Mouse (Mus musculus) left cerebral cortex, postnatal 10 days (tissue): Measurements from ENCODE around the gene Flnc. TPM values are rescaled to one million over a fixed set of nuclear protein-coding genes. Genes with fewer than 3 reads are reported as not detected.

Experiments used
- DNase-seq, 2 experiments: peaks; one replicate each; pipeline ENCODE4 v3.0.0; 2021 to 2022; ENCODE audit warnings: low spot score in 2 of 2, mixed read lengths in 1 of 2; ENCODE audit errors: extremely low spot score in 1 of 2
- intact Hi-C: fragments of 180-260 bp; cut with DNase I; formaldehyde crosslinking; loops from one replicate; pipeline ENCODE4 v1.15.1; 2025
- total RNA-seq, 2 experiments: library from RNA; stranded (reverse); gene quantifications; 2 replicates each; pipeline ENCODE4 v1.2.3; 2021

The Flnc gene
- total RNA-seq, 2 experiments from 2014 or later, result 1.8 to 2.0 TPM

DNA sequence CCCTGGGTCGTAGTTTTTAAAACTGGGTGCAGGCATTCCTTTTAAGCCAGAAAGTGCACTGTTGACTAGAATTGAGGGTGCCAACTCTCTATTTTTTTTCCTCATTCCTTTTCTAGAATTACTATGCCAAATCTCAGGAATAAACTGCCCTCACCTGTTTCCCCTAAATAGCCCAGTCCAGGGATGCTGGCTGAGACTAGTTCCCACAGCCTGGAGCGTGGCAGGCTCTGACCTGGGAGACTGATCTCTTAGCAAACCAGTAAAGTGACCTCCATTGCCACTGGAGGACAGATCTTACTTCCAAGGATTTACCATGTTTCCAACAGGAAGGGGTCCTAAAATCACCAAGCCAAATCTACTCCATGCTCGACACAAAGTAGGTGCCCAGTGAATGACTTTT lies 35.8 kb downstream of the Flnc start:
- no peak for DNase-seq
- intact Hi-C loops, result no loop called here

DNA sequence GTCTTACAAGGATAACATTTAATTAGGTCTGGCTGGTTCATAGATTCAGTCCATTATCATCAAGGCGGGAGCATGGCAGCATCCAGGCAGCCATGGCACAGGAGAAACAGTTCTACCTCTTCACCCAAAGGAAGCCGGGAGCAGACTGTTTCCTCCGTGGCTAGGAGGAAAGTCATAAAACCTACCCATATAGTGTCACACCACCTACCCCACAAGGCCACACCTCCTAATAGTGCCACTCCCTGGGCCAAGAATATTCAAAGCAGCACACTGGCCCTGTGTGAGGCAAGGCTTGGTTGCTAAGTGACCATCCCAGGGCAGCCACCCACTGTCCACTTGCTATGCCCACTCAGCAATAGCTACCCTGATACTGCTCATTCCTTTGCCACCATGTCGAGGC lies 38.1 kb downstream of the Flnc start, which contains the start of gene Atp6v1fnb:
Atp6v1fnb (plus strand) TSS at position 301 of the 400 bp plus-strand sequence.
- no peak for DNase-seq
- intact Hi-C loops, result no loop called here

DNA sequence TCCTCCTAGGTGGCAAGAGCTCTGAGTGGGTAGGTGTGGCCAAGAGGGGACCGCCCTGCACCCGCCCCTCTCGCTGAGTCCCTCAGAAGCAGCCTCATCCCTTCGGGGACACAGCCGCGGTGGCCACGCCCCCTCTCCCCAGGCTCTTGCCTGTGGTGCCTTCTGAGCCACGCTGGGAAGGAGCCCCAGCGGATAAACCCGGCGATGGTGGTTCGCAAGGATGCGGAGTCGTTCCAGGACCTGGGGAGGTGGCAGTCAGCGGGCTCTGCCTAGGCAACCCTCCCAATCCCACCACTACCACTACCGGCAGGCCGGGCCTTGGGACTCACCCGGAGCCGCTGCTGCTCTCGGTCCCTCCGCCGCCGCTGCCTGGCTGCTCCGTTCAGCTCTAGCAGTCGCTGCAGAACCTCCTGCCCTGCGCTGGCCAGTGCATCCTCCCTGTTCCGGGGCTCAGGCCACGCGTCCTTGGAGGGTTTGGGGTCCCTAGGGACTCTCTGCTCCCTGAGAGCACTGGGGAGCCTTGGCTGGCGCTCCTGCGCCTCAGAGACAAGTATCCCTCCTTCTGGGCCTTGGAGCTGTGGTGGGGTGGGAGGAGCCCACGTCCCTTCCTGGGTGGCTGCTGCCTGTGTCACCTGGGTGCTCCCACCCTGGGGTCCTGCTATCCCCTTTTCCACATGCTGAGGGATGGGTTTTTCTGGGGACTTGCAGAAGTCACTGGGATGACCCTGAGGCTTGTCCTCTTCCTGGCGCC lies 41.1 kb downstream of the Flnc start:
- intact Hi-C loops, result no loop called here
- peak; percentile 46 to 90 for DNase-seq

DNA sequence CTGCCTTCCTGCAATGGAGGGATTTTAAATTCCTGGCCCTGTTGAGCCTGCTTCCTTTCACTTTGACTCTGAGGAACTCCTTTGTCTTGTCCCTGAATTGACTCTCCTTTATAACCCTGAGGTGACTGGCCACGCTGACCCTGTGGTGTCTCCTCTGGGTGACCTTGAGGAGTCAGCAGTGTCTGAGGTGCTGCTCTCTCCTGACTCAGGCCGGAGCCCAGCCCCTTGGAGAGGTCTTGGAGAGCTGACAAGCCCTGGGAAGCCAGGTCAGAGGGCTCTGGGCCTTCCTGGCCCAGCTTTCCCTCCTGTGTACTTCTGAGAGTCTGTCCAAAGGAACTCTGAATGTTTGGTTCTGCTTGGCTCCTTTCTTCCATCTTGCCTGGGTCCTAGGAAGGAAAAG lies 41.7 kb downstream of the Flnc start:
- no peak for DNase-seq
- intact Hi-C loops, result no loop called here

DNA sequence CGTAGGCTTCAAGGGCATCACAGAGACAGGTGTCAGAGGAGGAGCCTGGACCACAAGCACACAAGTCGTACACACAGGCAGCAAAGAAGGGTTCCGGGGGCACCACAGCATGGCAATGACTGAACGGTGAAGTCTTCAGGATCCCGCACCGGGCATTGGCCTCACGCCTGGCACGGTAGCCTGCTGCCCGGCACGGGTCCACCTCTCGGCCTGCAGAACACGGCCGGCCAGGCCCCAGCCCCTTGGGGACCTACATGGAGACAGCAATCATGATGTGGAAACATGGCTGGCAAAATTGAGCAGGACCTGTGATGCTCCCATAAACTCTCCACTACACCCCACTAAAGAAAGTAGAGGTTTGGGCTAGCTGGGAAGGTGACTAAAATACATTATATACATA lies 49.6 kb downstream of the Flnc start:
- intact Hi-C loops, result no loop called here
- no peak for DNase-seq

DNA sequence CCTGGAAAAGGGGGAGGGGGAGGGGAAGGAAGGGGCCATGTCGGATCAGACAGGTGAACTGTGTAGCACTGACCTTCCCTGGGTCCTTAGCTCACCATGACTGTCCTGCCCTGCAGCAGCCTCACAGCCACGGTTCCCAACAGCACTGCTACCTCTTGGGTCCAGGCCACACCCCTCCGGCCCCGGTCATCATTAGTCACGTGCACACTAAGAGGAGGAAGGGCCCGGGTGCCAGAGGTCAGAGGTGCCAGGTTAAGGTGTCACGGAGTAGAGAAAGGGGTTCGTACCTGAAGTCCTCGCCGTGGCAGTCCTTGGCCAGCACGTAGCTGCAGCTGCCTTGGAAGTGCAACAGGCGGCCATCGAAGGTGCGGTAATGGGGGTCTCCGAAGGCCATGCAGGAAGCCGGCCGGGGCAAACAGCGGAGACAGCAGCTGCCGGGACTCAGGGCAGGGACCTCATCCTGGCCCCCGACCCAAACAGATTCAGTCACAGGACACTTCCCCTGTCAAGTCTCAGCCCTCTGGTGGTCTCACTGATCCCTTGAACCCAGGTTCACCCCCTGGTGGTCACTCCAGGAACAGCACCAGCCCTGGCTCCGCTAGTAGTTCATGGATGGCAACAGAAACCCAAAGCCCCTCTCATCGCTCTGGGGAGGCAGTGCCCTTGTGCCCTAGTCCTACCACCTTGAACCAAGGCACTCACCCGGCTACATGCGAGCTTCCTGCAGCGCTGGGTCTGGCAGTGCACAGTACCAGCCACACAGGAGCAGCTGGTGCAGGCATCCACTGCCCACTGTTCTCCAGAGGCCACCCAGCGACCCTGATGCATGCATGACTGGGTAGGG lies 51.9 kb downstream of the Flnc start:
- intact Hi-C loops, result no loop called here

DNA sequence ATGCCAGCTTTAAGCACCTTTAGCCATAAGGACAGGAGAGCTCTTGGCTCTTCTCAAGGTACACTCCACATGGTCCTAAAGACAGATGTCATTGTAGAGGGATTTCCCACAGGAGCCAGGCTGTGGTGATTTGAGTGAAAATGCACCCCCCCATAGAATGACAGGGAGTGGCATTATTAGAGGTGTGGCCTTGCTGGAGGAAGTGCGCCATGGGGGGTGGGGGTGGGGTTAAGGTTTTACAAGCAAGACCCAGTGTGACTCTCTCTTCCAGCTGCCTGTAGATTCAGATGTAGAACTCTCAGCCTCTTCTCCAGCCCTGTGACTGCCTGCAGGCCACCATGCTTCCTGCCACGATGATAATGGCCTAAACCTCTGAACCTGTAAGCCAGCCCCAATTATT lies 52.9 kb downstream of the Flnc start:
- intact Hi-C loops, result no loop called here
- DNase-seq, result no peak

More for the DNA sequence above, 51.9 kb downstream of the Flnc start:
- peak in 1 of 2 experiments; percentile 69 for DNase-seq

DNA sequence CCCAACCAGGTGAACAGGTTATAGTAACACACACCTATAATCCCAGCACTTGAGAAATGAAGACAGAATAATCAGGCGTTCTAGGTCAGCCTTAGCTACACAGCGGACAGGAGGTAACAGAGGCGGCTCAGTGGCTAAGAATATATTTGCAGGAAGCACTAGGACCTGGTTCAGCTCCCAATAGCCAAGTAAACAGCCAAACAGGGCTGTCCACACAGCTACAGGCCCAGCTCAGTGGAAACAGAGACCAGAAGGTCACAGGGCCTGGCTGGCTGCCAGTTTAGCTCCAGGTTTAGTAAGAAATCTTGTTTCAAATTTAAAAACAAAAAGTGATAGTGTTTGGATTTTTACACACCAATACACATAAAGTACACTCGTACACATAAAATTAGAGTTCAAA lies 61.0 kb downstream of the Flnc start:
- intact Hi-C loops, result no loop called here
- no peak for DNase-seq

DNA sequence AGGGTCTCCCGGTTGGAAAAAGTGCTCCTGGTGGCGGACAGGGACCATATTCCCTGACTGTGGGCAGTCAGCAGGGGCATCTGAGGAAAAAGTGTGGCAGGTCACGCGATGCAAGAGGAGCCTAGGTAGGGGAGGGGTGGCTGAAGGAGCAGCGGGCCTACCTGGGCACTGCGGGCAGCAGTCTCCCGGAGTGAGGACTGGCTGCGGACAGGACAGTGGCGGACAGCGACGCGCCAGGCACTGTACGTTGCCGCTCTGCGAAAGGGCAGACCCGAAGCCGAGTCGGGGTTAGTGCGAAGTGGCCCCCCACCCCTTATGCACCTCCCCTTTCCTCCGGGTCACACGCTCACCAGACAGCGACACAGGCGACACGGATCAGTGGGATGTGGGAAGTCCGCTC lies 63.2 kb downstream of the Flnc start:
- intact Hi-C loops, result no loop called here
- DNase-seq, result no peak

DNA sequence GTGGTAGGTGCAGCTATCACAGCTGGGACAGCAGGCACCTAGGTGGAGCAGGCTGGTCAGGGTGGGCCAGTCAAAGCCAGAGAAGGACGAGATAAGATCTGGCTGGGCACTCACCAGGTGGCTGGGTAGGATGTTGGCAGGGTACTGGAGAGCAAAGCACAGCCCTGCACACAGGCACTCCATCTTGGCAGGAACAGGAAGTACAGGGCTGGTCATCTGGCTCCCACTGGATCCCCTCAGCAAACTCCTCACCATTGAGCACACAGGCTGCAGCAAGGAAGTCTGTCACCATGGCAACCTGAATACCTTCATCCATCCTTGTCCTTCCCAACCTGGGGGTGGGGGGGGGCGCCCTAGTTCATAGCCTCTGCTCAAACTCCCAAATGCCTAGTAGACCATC lies 64.7 kb downstream of the Flnc start:
- no peak for DNase-seq
- intact Hi-C loops, result no loop called here

DNA sequence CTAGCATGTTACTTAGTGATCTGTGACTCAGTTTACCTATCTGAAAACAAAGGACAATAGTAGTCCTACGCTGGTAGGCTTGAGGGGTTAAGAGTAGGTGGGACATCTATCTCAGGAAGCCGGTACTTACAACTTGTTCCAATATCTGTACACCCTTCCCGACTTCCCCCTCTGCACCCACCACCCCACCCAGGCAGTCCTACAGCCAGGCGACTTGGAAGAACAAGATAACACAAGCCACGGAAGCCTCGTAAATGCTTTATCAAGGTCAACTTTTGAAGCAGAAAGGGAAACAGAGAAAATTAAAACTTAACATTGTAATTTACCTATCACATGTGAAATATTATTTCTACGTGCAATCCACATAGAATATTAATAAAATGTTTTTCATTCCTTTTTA lies 67.1 kb downstream of the Flnc start:
- DNase-seq, result no peak
- intact Hi-C loops, result no loop called here

DNA sequence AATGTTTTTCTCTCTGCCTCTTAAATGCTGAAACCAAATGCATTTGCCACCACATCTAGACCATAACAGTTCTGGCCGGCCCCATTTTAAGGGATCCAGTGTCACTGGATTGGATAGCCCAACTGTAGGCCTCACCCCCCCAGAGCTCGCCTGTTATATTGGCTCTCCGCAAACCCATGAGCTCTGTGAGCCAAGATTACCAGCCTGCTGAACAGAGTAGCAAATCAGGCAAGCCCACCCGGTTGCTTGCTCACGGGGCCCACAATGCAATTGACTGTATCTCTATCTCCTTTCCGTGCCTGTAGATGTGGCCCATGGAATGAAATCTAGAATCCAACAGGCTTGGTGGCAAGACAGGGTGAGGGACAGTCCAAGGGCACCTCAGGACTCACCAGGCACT lies 67.8 kb downstream of the Flnc start:
- intact Hi-C loops, result no loop called here
- DNase-seq, result no peak

DNA sequence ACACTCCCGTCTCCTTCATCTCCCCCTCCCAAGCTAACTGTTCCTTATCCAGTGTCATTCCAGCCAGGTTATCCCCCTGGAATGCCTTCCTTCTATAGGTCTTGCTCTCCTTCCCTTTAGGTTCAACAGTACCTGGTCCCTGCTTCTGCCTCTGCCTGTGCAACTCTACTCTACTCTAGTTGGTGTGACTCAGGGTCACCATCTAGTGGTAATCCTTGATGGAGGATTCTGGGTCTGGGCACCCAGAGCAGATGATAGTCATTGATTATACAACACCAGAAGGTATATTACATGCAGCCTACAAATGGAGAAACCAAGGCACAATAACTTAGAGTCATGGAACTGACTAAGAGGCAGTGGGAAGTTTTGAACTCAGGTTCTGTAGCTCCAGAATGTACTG lies 68.5 kb downstream of the Flnc start:
- intact Hi-C loops, result no loop called here
- no peak for DNase-seq

DNA sequence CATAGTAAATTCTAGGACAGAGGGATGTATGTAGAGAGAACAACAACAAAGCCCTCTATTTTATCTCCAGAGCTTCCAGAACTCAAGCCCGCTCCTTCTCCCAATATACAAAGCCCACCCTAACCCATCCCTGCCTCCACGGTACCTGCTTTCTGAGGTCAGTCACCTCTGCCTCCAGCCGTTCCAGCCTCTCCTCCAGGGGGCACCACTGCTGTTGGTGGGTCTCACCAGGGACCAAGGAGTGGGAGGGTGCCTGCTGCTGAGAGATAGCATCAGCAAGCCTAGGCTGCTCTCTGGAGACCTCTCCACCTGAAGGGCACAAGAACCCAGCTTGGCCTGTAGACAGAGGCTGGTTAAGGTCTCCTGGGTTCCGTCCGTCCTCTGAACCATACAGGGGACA lies 72.4 kb downstream of the Flnc start:
- DNase-seq, result no peak
- intact Hi-C loops, result no loop called here

DNA sequence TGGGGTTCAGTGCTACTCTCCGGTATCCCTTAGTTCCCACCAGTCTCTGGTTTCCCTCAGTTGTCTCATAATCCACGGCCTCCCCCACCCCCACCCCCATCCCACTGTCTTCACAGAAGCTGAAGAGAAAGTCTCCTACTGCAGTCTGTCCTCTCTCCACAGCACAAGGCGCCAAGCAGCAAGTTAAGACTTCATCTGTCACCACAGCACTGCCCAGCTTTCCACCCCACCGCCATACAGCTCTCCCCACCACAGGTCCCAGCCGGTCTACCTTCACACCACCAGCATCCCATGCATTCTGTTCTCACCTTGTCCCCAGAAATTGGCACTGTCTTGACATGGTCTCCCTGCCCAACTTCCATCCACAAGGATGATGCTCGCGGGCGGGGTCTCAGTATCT lies 73.8 kb downstream of the Flnc start:
- intact Hi-C loops, result no loop called here
- DNase-seq, result no peak

DNA sequence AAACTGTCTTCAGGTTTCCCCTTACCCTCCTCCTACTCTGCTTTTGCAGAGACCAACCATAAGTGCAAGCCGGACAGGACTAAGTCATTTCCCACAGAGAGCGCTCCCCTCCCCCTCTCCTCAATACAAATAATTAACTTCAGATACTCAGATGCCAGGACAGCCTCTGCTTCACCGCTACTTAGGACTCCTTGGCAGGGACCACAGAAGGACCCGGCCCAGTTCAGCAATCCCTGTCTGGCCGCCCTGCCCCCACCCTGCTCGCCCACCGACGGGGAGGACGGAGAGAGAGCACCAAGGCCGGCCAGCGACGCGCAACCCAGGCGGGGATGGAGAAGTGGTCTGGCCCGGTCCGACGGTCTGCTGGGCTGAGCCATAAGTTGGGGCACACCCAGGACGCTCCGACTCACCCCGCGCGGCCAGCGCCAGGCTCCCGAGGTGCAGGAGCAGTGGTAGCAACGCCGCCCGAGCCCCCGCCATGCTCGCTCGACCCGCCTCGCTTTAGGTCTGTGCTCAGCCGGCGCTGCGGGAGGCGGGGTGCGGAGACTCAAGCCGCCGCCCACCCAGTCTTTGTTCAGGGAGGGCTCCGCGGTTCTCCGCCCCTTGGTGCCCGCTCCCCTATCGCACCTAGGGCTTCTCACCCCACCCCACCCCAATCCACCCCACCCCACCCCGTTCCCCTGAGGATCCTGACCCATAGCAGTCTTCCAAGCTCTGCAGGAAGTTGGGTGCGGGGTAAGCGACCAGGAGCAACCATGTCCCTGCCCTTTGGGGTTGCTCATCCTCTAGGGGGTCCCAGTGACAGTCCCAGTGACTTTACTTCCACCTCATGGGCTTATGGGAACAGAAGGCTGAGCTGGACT lies 74.6 kb downstream of the Flnc start, which contains the start of gene Kcp:
Kcp (minus strand) TSS at position 506 of the 863 bp plus-strand sequence.
- peak in 1 of 2 experiments; percentile 67 for DNase-seq
- intact Hi-C loops, result no loop called here

DNA sequence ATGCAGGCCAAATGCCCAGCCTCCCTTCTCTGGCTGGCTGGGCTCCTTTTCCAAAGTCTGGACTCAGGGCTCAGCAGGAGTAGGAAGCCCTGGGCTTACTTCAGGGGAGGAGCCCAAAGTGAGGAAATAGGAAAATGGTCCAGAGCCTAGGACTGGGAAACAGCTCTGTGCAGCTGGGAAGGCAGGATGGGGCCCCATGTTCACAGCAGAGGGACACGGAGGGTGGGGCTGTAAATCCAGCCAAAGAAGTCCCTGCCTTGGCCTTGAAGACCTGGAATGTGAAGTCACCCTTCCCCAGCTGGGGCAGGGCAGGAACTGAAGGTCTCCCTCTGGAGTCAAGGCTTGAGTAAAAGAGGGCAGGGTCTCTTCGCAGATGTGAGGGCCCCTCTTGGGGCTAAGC lies 76.0 kb downstream of the Flnc start:
- intact Hi-C loops, result no loop called here
- DNase-seq, result no peak
